Mouse (Mus musculus): ENCODE data around the gene Gm49405. TPM values are rescaled to one million over a fixed set of nuclear protein-coding genes. Genes with fewer than 3 reads are reported as not detected.
A peak's percentile ranks its signal among the peaks of the same experiment; 100 is the strongest.
"Not testable (repeated sequence)": the region's sequence is repeated elsewhere in the genome, so short reads cannot be mapped to it uniquely, and the experiment has no call there.

Gm49405 gene
- total RNA-seq, 2 experiments from 2014 or later = 0.33 to 0.56 TPM

DNA sequence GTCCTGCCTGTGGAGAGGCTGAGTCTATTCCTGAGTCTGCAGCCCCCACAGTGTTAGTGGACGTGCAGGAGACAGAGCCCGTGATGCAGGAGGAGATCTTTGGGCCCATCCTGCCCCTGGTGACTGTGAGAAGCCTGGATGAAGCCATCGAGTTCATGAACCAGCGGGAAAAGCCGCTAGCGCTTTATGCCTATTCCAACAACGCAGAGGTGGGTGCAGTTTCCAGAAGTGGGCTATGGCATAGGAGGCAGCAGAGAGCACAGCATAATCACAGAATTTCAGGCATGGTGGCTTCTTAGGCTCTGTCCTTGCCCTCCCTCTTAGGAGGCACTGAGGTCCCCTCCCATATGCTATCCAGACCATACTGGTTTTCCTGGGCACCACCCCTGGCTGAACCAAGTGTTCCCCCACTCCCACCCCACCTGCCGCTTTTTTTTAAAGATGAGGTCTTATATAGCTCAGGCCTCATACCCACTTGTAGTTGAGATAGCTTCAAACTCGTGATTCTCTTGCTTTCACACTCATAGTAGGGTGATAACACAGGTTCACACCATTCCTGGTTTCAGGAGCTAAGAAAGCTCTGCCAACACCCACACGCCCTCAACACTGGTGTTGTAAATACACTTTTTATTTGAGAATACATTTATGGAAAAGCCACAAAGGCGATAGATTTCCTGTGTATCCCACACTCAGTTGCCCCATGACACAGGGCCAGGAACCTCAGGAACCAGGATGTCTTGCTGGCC is 33.9 kb upstream of the Gm49405 start:
- no peak for DNase-seq
- no peak overlapping the region for H3K4me3 ChIP-seq
- no peak for TF ChIP-seq CTCF (IDR thresholded peaks at IDR 0.05)
- H3K27ac ChIP-seq = no peak overlapping the region
- intact Hi-C loops (cut with DNase I) = no loop called here

DNA sequence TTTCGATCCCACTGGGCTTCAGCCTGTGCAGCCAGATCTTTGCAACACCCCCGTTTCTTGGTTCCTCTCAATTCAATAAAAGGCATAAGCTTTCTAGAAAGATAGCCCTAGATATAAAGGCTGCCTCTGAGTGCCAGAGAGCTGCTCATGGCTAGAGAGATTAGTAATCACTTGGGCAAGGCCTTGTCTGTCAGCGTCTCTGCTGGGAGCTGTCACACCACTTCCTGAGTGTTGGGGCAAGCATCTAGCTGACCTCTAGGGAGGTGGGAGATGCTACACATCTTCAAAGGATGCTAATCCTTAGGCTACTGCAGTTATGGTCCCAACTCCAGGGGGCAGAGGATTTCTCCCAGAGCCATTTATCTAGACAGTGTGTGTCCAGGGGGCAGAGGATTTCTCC is 33.2 kb upstream of the Gm49405 start:
- H3K27ac ChIP-seq = no peak overlapping the region
- no peak for TF ChIP-seq CTCF (IDR thresholded peaks at IDR 0.05)
- intact Hi-C loops (cut with DNase I) = no loop called here
- DNase-seq = no peak
- no peak overlapping the region for H3K4me3 ChIP-seq

DNA sequence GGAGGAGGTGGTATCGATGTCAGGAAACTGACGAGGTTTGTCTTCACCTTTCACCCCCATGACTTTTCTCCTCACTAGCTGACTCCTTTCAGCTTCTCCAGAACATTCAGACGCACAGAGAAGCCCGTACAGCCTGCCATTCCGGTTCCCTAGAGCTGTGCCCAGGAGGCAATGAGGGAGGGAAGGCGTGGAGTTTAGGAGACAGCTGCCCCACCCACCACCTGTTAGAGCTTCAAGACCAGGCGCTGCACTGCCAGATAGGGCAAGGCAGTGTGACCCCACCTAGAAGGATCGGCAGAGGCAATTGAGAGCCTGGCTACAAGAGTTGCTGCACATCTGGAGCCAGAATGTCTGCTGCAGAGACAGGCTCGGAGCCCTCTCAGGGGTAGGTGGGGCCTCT is 28.2 kb upstream of the Gm49405 start, which contains the start of gene Aldh3b2:
Gene Aldh3b2 (plus strand): TSS at position 100 of the 400 bp plus-strand sequence.
- no peak for TF ChIP-seq CTCF (IDR thresholded peaks at IDR 0.05)
- no peak for DNase-seq
- Histone ChIP-seq H3K27ac (no peak within 1 kb of the TSS), H3K4me3 (no peak within 1 kb of the TSS)
- intact Hi-C loops (cut with DNase I) = no loop called here

DNA sequence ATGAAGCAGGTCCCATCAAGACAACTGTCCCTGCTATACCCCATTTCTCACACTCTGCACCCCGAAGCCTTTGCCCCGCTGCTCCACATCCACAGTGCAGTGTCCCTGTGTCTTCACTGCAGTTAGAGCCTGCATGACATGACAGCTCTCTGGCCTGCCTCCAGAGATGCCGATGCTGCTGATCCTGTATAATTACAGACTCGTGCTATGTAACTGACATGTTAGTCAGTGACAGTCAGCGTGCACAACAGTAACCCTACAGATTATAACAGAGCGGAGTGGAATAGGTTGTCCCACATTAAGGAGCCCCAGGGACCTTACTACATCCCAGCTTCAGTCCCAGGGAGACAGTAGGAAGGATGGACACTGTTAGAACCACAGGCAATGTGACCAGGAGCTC is 25.8 kb upstream of the Gm49405 start:
- H3K27ac ChIP-seq; H3K4me3 ChIP-seq; DNase-seq; intact Hi-C loops (cut with DNase I): not testable (repeated sequence)

- intact Hi-C loops (cut with DNase I) = no loop called here
- DNase-seq = no peak
- no peak for TF ChIP-seq CTCF (IDR thresholded peaks at IDR 0.05)
- Histone ChIP-seq H3K4me3 (no peak overlapping the region), H3K27ac (no peak overlapping the region)
Measured at GRCm38 (mm10) chr19:3975866-3976265, 24.6 kb upstream of the Gm49405 start.

DNA sequence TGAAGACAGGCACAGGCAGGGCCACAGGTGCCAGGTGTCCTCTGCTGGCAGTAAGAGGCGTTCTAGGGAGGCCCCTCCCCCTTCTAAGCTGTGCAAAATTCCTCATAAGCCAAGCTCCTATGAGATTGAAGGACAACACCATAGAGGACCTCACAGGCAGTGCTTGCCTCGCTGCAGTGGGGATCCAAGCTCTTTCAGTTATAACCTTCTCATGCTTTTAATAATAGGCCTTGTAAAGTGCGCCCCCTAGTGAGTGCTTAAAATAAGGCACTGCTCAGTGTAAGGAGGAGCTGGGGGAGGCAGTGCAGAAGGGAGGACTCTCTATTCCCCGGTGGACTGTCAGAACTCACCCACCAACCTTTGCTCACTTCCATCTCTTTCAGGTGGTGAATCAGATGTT is 20.1 kb upstream of the Gm49405 start:
- Histone ChIP-seq H3K27ac (no peak overlapping the region), H3K4me3 (no peak overlapping the region)
- peak; percentile 76 for DNase-seq
- intact Hi-C loops (cut with DNase I) = loop anchor here (2.0 to 10.0 kb wide), 3 partner anchors 34 to 253 kb away; no protein-coding TSS in a partner anchor
- peak; percentile 94 for TF ChIP-seq CTCF (IDR thresholded peaks at IDR 0.05)

DNA sequence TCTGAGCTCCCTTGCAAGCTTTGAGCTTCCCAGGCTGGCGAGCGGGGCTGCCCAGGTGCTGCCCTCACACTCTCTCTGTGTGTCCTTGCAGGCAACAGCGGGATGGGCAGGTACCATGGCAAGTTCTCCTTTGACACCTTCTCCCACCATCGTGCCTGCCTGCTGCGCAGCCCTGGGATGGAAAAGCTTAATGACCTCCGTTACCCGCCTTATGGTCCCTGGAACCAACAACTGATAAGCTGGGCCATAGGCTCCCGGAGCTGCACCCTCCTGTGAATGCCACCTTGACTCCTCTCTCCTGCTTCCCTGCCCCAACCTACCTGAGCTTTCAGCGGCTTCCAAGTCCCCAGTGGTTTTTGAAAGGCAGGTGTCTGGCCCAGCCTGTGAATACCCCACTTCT is 19.5 kb upstream of the Gm49405 start:
- Histone ChIP-seq H3K27ac (no peak overlapping the region), H3K4me3 (no peak overlapping the region)
- intact Hi-C loops (cut with DNase I) = loop anchor here (2.0 to 10.0 kb wide), 3 partner anchors 34 to 254 kb away; no protein-coding TSS in a partner anchor
- DNase-seq = no peak
- TF ChIP-seq CTCF (IDR thresholded peaks at IDR 0.05) = no peak

DNA sequence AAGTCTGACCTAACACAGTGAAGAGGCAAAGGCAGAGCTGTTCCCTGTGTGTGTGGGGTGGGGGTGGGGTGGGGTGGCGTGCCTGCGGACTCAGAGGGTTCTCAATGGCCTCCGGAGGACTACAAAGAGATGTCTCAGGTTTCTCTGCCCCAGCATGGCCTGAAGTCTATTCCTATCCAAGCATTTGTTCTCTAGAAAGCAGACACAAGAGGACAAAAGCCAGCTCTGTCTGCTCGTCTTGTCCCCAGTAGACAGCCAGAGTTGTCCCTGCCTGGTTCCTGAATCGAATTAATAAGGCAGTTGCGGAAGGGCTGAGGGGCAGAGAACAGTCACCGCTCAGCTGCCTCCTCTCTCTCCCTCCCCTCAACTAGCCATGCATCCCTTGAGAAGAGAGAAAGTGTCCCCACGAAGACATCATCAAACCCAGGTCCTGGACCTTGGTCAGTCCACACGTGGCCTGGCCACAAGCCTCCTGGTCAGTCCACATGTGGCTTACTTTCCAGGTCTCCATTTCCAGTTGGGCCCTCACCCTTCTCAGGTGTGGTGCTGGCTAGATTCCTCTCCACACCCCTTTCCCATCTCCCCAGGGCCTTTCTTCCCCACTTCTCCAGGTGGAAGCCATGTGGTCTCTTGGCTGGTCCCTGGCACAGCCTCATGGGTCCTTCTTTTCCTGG is 16.8 kb upstream of the Gm49405 start:
- H3K4me3 ChIP-seq = no peak overlapping the region
- no peak for DNase-seq
- no peak for TF ChIP-seq CTCF (IDR thresholded peaks at IDR 0.05)
- no peak overlapping the region; the same call in 1 of the 2 replicates for H3K27ac ChIP-seq
- intact Hi-C loops (cut with DNase I) = loop anchor here (5.0 to 10.0 kb wide), 2 partner anchors 199 to 256 kb away; no protein-coding TSS in a partner anchor

DNA sequence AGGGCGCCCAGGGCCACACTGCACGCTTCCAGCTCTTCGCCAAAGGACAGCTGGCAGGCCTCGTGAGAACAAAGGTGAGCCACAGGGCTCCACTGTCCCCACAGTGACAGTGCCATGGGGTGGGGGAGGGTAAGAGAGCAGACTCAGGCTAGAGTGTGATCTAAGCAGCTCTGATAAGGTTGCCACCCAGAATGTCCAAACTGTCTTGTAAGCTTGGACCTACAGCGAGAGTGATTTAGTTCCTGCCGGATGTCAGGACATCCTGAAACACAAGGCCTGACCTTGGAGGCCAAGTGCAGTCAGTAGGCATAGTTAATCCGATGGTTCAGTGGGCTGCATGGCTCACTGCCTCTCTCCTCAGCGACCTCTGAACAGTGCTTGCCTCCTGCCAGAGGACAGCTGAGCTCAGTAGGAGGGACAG is 15.2 kb upstream of the Gm49405 start:
- no peak for TF ChIP-seq CTCF (IDR thresholded peaks at IDR 0.05)
- intact Hi-C loops (cut with DNase I) = loop anchor here (10.0 kb wide), 1 partner anchor 200 kb away; no protein-coding TSS in a partner anchor
- peak overlapping the region; percentile 86 for H3K27ac ChIP-seq
- H3K4me3 ChIP-seq = no peak overlapping the region
- no peak for DNase-seq

DNA sequence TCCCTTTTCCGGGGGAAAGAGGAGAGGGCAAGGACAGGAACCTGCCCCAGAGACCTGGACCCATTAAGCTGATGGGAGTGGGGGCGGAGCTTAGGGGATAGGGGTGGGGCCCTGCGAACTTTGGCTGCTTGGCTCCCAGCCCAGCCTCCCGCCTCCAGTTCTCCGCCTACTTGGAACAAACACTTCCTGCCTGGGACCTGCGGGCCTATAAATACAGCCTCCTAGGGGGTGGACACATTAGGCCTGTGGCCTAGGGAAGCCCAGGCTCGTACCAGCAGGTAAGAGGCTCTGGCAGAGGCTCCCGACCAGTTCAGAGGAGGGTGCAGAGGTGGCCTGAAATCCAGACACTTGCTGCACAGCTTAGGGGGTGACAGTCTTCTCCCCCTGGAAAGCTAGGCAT is 14.1 kb upstream of the Gm49405 start, which contains the start of gene Acy3:
Gene Acy3 (plus strand): TSS at position 237 of the 400 bp plus-strand sequence.
- Histone ChIP-seq H3K27ac (peak within 1 kb of the TSS; percentile 86), H3K4me3 (peak within 1 kb of the TSS; percentile 61)
- peak; percentile 87 for DNase-seq
- no peak for TF ChIP-seq CTCF (IDR thresholded peaks at IDR 0.05)
- intact Hi-C loops (cut with DNase I) = loop anchor here (10.0 kb wide), 1 partner anchor 202 kb away; no protein-coding TSS in a partner anchor

DNA sequence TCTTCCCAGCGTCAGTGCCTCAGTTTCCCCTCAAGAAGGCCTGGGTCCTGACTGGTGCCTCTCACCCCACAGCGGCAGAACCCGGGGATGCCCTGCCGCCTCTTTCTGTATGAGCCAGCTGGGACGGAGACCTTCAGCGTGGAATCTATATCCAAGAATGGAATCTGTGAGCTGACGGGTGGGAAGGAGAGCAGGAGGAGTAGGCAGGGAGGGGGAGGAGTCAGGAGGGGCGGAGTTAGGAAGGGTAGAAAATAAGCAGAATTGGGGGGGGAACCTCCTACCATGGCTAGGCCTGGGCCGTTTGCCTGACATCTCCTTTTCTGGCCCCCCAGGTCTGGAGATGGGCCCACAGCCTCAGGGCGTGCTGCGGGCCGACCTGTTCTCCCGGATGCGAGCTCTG is 12.4 kb upstream of the Gm49405 start:
- no peak overlapping the region for H3K4me3 ChIP-seq
- TF ChIP-seq CTCF (IDR thresholded peaks at IDR 0.05) = no peak
- intact Hi-C loops (cut with DNase I) = loop anchor here (10.0 kb wide), 1 partner anchor 203 kb away; no protein-coding TSS in a partner anchor
- DNase-seq = no peak
- H3K27ac ChIP-seq = no peak overlapping the region

- intact Hi-C loops (cut with DNase I) = loop anchor here (10.0 kb wide), 1 partner anchor 204 kb away; no protein-coding TSS in a partner anchor
- Histone ChIP-seq H3K27ac (no peak overlapping the region), H3K4me3 (no peak overlapping the region)
- peak; percentile 20; the same call in 1 of the 2 replicates for TF ChIP-seq CTCF (IDR thresholded peaks at IDR 0.05)
- DNase-seq = no peak
Measured at GRCm38 (mm10) chr19:3988750-3989149, 11.7 kb upstream of the Gm49405 start.

DNA sequence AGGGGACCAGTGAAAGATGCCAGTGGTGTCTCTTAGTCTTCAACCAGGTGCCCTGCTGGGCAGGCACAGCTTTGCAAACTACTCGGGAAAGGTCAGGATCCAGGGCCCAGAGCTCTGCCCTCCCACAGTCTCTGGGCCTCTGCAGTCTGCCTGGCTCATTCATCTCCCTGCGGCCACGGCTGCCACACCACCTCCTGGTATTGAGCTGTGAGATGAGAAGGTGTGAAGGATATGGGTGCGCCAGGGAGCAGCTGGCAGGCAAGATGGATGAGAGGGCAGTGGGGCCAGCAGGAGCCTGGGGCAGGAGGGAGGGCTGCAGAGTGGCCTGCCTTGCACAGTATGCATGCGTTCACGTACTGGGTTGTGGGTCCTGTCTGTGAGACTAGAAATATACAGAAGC is 9.6 kb upstream of the Gm49405 start:
- no peak overlapping the region for H3K4me3 ChIP-seq
- peak; percentile 71 for DNase-seq
- H3K27ac ChIP-seq = peak overlapping the region; percentile 48
- intact Hi-C loops (cut with DNase I) = no loop called here
- TF ChIP-seq CTCF (IDR thresholded peaks at IDR 0.05) = no peak
